Mouse (Mus musculus) myocyte (in vitro differentiated cells): Measurements from ENCODE around the gene Krt36. TPM values are rescaled to one million over a fixed set of nuclear protein-coding genes. Genes with fewer than 3 reads are reported as not detected.

Experiments
- H3K27me3 ChIP-seq: one replicate; pipeline ENCODE4 v1.6.1; 2011; ENCODE audit not compliant: control insufficient read depth, insufficient read depth, insufficient read length
- H3K36me3 ChIP-seq: one replicate; pipeline ENCODE4 v1.6.1; 2011; ENCODE audit not compliant: control insufficient read depth, insufficient read depth
- H3K4me2 ChIP-seq: one replicate; pipeline ENCODE4 v1.6.1; 2011; ENCODE audit warnings: low read depth, control low read depth
- H3K4me3 ChIP-seq: one replicate; pipeline ENCODE4 v1.5.1; 2011; ENCODE audit warnings: mild to moderate bottlenecking, control low read depth, moderate library complexity
- H3K79me2 ChIP-seq: one replicate; pipeline ENCODE4 v1.6.1; 2011; ENCODE audit not compliant: control insufficient read depth, insufficient read depth
- H3ac ChIP-seq: one replicate; pipeline ENCODE4 v1.6.1; 2011; ENCODE audit not compliant: control insufficient read depth, insufficient read length
- CEBPB ChIP-seq: IDR thresholded peaks from 2 replicates; pipeline ENCODE4 v1.6.1; 2011; ENCODE audit warnings: mild to moderate bottlenecking, moderate library complexity; ENCODE audit not compliant: poor library complexity, insufficient read depth, severe bottlenecking
- MYOD1 ChIP-seq, 3 experiments: IDR thresholded peaks; one replicate each; pipeline ENCODE4 v1.6.1; 2011; ENCODE audit warnings: control low read depth in 2 of 3, low read depth in 2 of 3, mild to moderate bottlenecking in 2 of 3, moderate library complexity in 1 of 3; ENCODE audit not compliant: insufficient read length in 2 of 3, control insufficient read depth in 1 of 3
- MYOG ChIP-seq, 3 experiments: IDR thresholded peaks; one replicate each; pipeline ENCODE4 v1.6.1; 2011; ENCODE audit warnings: control low read depth in 2 of 3, low read depth in 2 of 3, mild to moderate bottlenecking in 2 of 3; ENCODE audit not compliant: insufficient read length in 2 of 3, control insufficient read depth in 1 of 3, insufficient read depth in 1 of 3
- POLR2AphosphoS2 ChIP-seq: IDR thresholded peaks from one replicate; pipeline ENCODE4 v1.6.1; 2011; ENCODE audit warnings: low read depth, control low read depth; ENCODE audit not compliant: insufficient read length
- REST ChIP-seq: IDR thresholded peaks from one replicate; pipeline ENCODE4 v1.6.1; 2011; ENCODE audit warnings: mild to moderate bottlenecking, control low read depth, moderate library complexity; ENCODE audit not compliant: insufficient read depth, insufficient read length
- SRF ChIP-seq: IDR thresholded peaks from one replicate; pipeline ENCODE4 v1.6.1; 2011; ENCODE audit warnings: low read depth; ENCODE audit not compliant: control insufficient read depth, insufficient read length
- TCF12 ChIP-seq: IDR thresholded peaks from one replicate; pipeline ENCODE4 v1.6.1; 2011; ENCODE audit warnings: mild to moderate bottlenecking, control low read depth; ENCODE audit not compliant: poor library complexity, insufficient read depth, severe bottlenecking
- TCF3 ChIP-seq: IDR thresholded peaks from one replicate; pipeline ENCODE4 v1.6.1; 2011; ENCODE audit warnings: low read depth, control low read depth; ENCODE audit not compliant: insufficient read length
- USF1 ChIP-seq: IDR thresholded peaks from one replicate; pipeline ENCODE4 v1.6.1; 2011; ENCODE audit warnings: low read depth, mild to moderate bottlenecking, control low read depth, moderate library complexity
- polyA plus RNA-seq: library from polyadenylated mRNA; unstranded; fragments of >200 nt; fragmentation: generic; extraction: Trizol; gene quantifications from one replicate; pipeline ENCODE4 v1.2.1, GENCODE M21; 2012; ENCODE audit warnings: missing spikeins

The Krt36 gene
- polyA plus RNA-seq, 1 experiment: not detected

GRCm38 (mm10) chr11:100058875-100059274 lies 46.6 kb downstream of the Krt36 start:
- no peak for TF ChIP-seq POLR2AphosphoS2
- TF ChIP-seq TCF12: no peak
- no peak for TF ChIP-seq MYOD1 (IDR thresholded peaks at IDR 0.05; ENCODE audit: control insufficient read depth in 1 of 3, insufficient read length in 2 of 3, low read depth in 2 of 3)
- TF ChIP-seq SRF: no peak
- no peak for TF ChIP-seq USF1
- TF ChIP-seq MYOG (IDR thresholded peaks at IDR 0.05; ENCODE audit: control insufficient read depth in 1 of 3, insufficient read depth in 1 of 3, insufficient read length in 2 of 3, low read depth in 2 of 3): no peak
- TF ChIP-seq REST: no peak
- no peak for TF ChIP-seq TCF3

GRCm38 (mm10) chr11:100055686-100056655 lies 49.5 kb downstream of the Krt36 start:
- peak overlapping the region; percentile 73 for H3K4me2 ChIP-seq
- no peaks in the 10 kb centered on the region for H3K79me2 ChIP-seq
- TF ChIP-seq CEBPB: no peak
- peak; percentile 82 for TF ChIP-seq SRF
- peak; percentile 14 to 86 (median 71) for TF ChIP-seq MYOD1 (IDR thresholded peaks at IDR 0.05; ENCODE audit: control insufficient read depth in 1 of 3, insufficient read length in 2 of 3, low read depth in 2 of 3)
- peak; percentile 65 for TF ChIP-seq TCF12
- no peak for TF ChIP-seq TCF3
- TF ChIP-seq MYOG (IDR thresholded peaks at IDR 0.05; ENCODE audit: control insufficient read depth in 1 of 3, insufficient read depth in 1 of 3, insufficient read length in 2 of 3, low read depth in 2 of 3): peak; percentile 40 to 91 (median 88)
- H3K4me3 ChIP-seq: no peak overlapping the region
- H3ac ChIP-seq: no peak overlapping the region
- no peaks in the 10 kb centered on the region for H3K36me3 ChIP-seq
- no peaks in the 10 kb centered on the region for H3K27me3 ChIP-seq

More at GRCm38 (mm10) chr11:100058875-100059274, 46.6 kb downstream of the Krt36 start:
- Histone ChIP-seq H3K4me3 (no peak overlapping the region), H3K36me3 (no peaks in the 10 kb centered on the region), H3ac (no peak overlapping the region), H3K4me2 (no peak overlapping the region), H3K27me3 (no peaks in the 10 kb centered on the region), H3K79me2 (no peaks in the 10 kb centered on the region)

Other genes starting within 250 kb of the Krt36 start
- gene Gm11568, start 247.7 kb downstream of the Krt36 start, polyA plus RNA-seq: not detected
- gene Gm11559, start 241.2 kb downstream of the Krt36 start, polyA plus RNA-seq: not detected
- gene Krtap9-1, start 232.2 kb downstream of the Krt36 start, polyA plus RNA-seq: not detected
- not detected for gene Gm11567, start 226.4 kb downstream of the Krt36 start, polyA plus RNA-seq
- gene Krtap31-1, start 197.7 kb downstream of the Krt36 start, polyA plus RNA-seq: not detected
- not detected for gene Gm11565, start 190.9 kb downstream of the Krt36 start, polyA plus RNA-seq
- not detected for gene Krtap31-2, start 169.3 kb downstream of the Krt36 start, polyA plus RNA-seq
- not detected for gene Krtap9-5, start 157.2 kb downstream of the Krt36 start, polyA plus RNA-seq
- not detected for gene Krtap29-1, start 126.6 kb downstream of the Krt36 start, polyA plus RNA-seq
- gene Krtap16-1, start 119.0 kb downstream of the Krt36 start, polyA plus RNA-seq: not detected
- not detected for gene Krtap17-1, start 111.6 kb downstream of the Krt36 start, polyA plus RNA-seq
- gene Krt33a, start 89.4 kb downstream of the Krt36 start, polyA plus RNA-seq: not detected
- gene Krt33b, start 75.8 kb downstream of the Krt36 start, polyA plus RNA-seq: 0.06 TPM
- gene Krt34, start 64.1 kb downstream of the Krt36 start, polyA plus RNA-seq: not detected
- 0.89 TPM for gene Krt31, start 55.1 kb downstream of the Krt36 start, polyA plus RNA-seq
- gene Krt32, start 17.4 kb downstream of the Krt36 start, polyA plus RNA-seq: not detected
- gene Krt35, start 9.4 kb downstream of the Krt36 start, polyA plus RNA-seq: not detected
- 2.9 TPM for gene Krt13, start 15.9 kb upstream of the Krt36 start, polyA plus RNA-seq
- 0.02 TPM for gene Krt15, start 30.3 kb upstream of the Krt36 start, polyA plus RNA-seq
- gene Krt19, start 43.0 kb upstream of the Krt36 start, polyA plus RNA-seq: 0.85 TPM
- not detected for gene Krt9, start 87.6 kb upstream of the Krt36 start, polyA plus RNA-seq
- gene Krt14, start 101.9 kb upstream of the Krt36 start, polyA plus RNA-seq: 9.9 TPM
- 0.10 TPM for gene Krt16, start 143.3 kb upstream of the Krt36 start, polyA plus RNA-seq
- gene Krt17, start 155.4 kb upstream of the Krt36 start, polyA plus RNA-seq: not detected
- not detected for gene Krt42, start 164.2 kb upstream of the Krt36 start, polyA plus RNA-seq
- gene Eif1, start 214.3 kb upstream of the Krt36 start, polyA plus RNA-seq: 1,731 TPM
- gene Gast, start 228.8 kb upstream of the Krt36 start, polyA plus RNA-seq: not detected